Mouse (Mus musculus) forebrain, embryonic 13.5 days (tissue): ENCODE measurements at regions not wholly inside any gene's neighbourhood (a gene's known extent, or its start where the extent isn't known, plus 50 kb on each side); places are given as distances from the start of the nearest gene placed in this dataset.
"Not testable (repeated sequence)": the region's sequence is repeated elsewhere in the genome, so short reads cannot be mapped to it uniquely, and the experiment has no call there.

Experiments used
- ATAC-seq: fragments of 200-750 bp; cut with Nextera tagmentation; 2 replicates; pipeline ENCODE4 v1.8.0; 2017
- H3K27ac ChIP-seq: fragments of 300-500 bp; sonication (generic); 2 replicates; pipeline ENCODE4 v1.5.1; 2015; ENCODE audit warnings: inconsistent platforms, mild to moderate bottlenecking, moderate library complexity
- H3K27me3 ChIP-seq: fragments of 300-500 bp; sonication (generic); 2 replicates; pipeline ENCODE4 v1.6.1; 2015; ENCODE audit warnings: mild to moderate bottlenecking, inconsistent platforms
- H3K36me3 ChIP-seq: fragments of 300-500 bp; sonication (generic); 2 replicates; pipeline ENCODE4 v1.6.1; 2015; ENCODE audit warnings: mild to moderate bottlenecking, inconsistent platforms; ENCODE audit not compliant: poor library complexity, severe bottlenecking
- H3K4me1 ChIP-seq: fragments of 300-500 bp; sonication (generic); 2 replicates; pipeline ENCODE4 v1.6.1; 2015; ENCODE audit warnings: inconsistent platforms
- H3K4me2 ChIP-seq: fragments of 300-500 bp; sonication (generic); 2 replicates; pipeline ENCODE4 v1.6.1; 2015; ENCODE audit warnings: inconsistent platforms, mild to moderate bottlenecking, moderate library complexity
- H3K4me3 ChIP-seq: fragments of 300-500 bp; sonication (generic); 2 replicates; pipeline ENCODE4 v1.5.1; 2015; ENCODE audit warnings: mild to moderate bottlenecking, inconsistent platforms
- H3K9ac ChIP-seq: fragments of 300-500 bp; sonication (generic); 2 replicates; pipeline ENCODE4 v1.6.1; 2015; ENCODE audit warnings: mild to moderate bottlenecking, inconsistent platforms
- H3K9me3 ChIP-seq: fragments of 300-500 bp; sonication (generic); replicated peaks from 2 replicates; pipeline ENCODE4 v1.6.1; 2016; ENCODE audit warnings: inconsistent platforms
- WGBS: fragments of 180-500 bp; shearing (Covaris S2); methylation state at CpG from one replicate; pipeline ENCODE4 v1.1.7; 2015; 5-methylcytosine and 5-hydroxymethylcytosine counted together

GRCm38 (mm10) chr1:5220668-5221408 is 413.1 kb downstream of the Gm37988 start:
- H3K9me3 ChIP-seq: no peaks in the 10 kb centered on the region
- no peaks in the 10 kb centered on the region for H3K36me3 ChIP-seq
- no peak overlapping the region for H3K4me3 ChIP-seq
- no peak overlapping the region for H3K27ac ChIP-seq
- no peaks in the 10 kb centered on the region for H3K4me1 ChIP-seq
- ATAC-seq: no peak
- no peaks in the 10 kb centered on the region for H3K27me3 ChIP-seq
- no peak overlapping the region for H3K4me2 ChIP-seq
- no peak overlapping the region for H3K9ac ChIP-seq
- WGBS: 80% methylated on average over 3 of the region's 3 CpGs

- peaks cover 3% of the 10 kb centered on the region; the same call in 1 of the 2 replicates for H3K4me1 ChIP-seq
- no peak overlapping the region for H3K9ac ChIP-seq
- H3K36me3 ChIP-seq: no peaks in the 10 kb centered on the region
- WGBS: 14% methylated on average over 6 of the region's 6 CpGs
- no peak overlapping the region for H3K27ac ChIP-seq
- no peaks in the 10 kb centered on the region for H3K27me3 ChIP-seq
- no peak overlapping the region for H3K4me2 ChIP-seq
- no peak for ATAC-seq
- H3K9me3 ChIP-seq: no peaks in the 10 kb centered on the region
- no peak overlapping the region for H3K4me3 ChIP-seq
Measured at GRCm38 (mm10) chr1:5227866-5228265, 420.2 kb downstream of the Gm37988 start.

DNA sequence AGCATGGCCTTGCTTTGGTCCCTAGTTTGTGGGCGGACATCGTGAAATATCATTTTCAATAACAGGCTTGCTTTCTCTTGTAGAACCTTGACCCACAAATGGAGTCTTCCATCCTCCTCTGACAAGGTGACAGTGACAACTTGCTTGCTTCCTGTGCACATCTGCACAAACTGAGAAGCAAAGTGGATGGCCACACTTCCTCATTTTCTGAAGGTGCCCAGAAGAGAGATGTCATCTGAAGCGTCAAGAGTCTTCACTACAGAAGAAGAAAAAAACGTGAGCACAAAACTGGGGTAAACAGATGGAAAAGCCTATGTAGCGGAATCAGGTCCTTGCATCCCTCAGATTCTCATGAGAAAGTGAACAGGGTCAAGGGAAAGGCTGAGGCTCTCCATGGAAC is 423.5 kb downstream of the Gm37988 start:
- Histone ChIP-seq H3K4me1 (peaks cover 6% of the 10 kb centered on the region; the same call in 1 of the 2 replicates), H3K27ac (no peak overlapping the region), H3K36me3 (no peaks in the 10 kb centered on the region), H3K9ac (no peak overlapping the region), H3K4me3 (no peak overlapping the region), H3K4me2 (no peak overlapping the region), H3K27me3 (no peaks in the 10 kb centered on the region), H3K9me3 (no peaks in the 10 kb centered on the region)
- 95% methylated on average over 5 of the region's 5 CpGs for WGBS
- ATAC-seq: no peak

DNA sequence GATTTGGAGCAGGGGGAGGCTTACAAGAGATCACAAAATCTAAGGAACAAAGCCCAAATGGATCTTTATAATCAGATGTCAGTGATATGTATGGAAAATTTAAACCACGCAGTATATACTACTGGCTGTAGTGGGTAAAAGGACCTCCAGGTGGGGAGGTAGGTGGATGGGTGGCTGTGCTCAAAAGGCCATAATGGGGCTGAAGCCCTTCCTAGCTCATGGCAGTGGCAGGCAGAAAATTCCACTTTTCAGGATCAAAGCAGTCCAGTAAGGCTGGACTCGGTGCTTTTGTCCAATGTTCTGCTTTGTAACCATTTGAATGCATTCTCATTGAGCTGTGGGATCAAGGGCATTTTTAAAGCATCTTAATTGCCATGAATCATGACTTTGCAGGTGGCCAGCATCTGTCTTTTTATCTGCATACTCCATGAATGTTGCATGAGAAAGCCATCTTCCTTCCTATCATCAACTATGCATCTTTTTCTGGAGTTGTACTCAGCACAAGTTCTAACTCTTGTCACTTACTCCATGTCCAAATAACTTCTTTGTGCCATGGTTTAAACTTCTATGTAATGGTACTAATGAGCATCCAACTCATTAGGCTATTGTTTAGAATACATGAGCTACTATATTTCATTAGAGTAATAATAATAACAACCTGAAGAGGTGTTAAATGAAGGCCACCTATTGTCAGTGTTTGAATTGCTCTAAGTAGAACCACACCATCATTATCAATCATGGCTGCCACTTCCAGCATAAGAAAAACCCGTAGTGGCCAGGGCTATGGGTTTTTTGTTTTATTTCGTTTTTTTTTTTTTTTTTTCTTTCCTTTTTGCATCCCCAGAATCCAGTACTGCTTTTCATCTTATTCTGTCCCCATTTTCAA is 424.5 kb downstream of the Gm37988 start:
- H3K27ac ChIP-seq: no peak overlapping the region
- peaks cover 6% of the 10 kb centered on the region; the same call in 1 of the 2 replicates for H3K4me1 ChIP-seq
- H3K27me3 ChIP-seq: no peaks in the 10 kb centered on the region
- peak; percentile 29 for ATAC-seq
- no peak overlapping the region for H3K4me2 ChIP-seq
- no peak overlapping the region for H3K9ac ChIP-seq
- no peaks in the 10 kb centered on the region for H3K9me3 ChIP-seq
- no peaks in the 10 kb centered on the region for H3K36me3 ChIP-seq
- WGBS: 25% methylated on average over 4 of the region's 4 CpGs
- H3K4me3 ChIP-seq: no peak overlapping the region

GRCm38 (mm10) chr1:5232847-5233245 is 425.2 kb downstream of the Gm37988 start:
- peak; percentile 86 for ATAC-seq
- Histone ChIP-seq H3K9ac (no peak overlapping the region), H3K4me3 (no peak overlapping the region), H3K9me3 (no peaks in the 10 kb centered on the region), H3K4me1 (peaks cover 6% of the 10 kb centered on the region; the same call in 1 of the 2 replicates), H3K27ac (no peak overlapping the region), H3K27me3 (no peaks in the 10 kb centered on the region), H3K36me3 (no peaks in the 10 kb centered on the region), H3K4me2 (no peak overlapping the region)
- WGBS: 3% methylated on average over 1 of the region's 1 CpGs

- Histone ChIP-seq H3K27ac (no peak overlapping the region), H3K9ac (no peak overlapping the region), H3K4me3 (no peak overlapping the region), H3K36me3 (no peaks in the 10 kb centered on the region), H3K4me2 (no peak overlapping the region), H3K27me3 (no peaks in the 10 kb centered on the region), H3K9me3 (no peaks in the 10 kb centered on the region), H3K4me1 (no peaks in the 10 kb centered on the region)
- 90% methylated on average over 3 of the region's 3 CpGs for WGBS
- no peak for ATAC-seq
Measured at GRCm38 (mm10) chr1:5243186-5243585, 435.5 kb downstream of the Gm37988 start.

DNA sequence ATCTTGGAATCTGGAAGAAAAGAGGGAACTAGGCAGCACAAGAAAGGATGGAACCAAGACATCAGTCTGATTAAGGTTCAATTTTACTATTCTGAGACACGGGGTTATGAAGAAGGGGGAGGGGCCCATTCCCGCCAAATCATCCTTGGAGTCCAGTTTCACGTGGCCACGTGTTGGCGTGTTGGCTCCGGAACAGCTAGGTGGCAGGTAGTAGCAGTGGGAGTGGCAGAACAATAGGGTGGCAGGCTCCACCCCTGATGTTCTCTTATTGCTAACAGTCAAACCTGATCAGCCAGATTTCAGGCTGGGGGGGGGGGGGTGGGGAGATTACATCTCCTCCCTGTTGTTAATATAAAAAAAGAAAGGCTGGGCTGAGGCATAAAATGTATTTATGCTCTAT is 453.2 kb downstream of the Gm37988 start:
- H3K9me3 ChIP-seq, H3K9ac ChIP-seq, H3K36me3 ChIP-seq, H3K4me3 ChIP-seq, H3K27me3 ChIP-seq, H3K4me1 ChIP-seq, ATAC-seq, H3K27ac ChIP-seq, H3K4me2 ChIP-seq: not testable (repeated sequence)
- WGBS: 58% methylated on average over 6 of the region's 6 CpGs

DNA sequence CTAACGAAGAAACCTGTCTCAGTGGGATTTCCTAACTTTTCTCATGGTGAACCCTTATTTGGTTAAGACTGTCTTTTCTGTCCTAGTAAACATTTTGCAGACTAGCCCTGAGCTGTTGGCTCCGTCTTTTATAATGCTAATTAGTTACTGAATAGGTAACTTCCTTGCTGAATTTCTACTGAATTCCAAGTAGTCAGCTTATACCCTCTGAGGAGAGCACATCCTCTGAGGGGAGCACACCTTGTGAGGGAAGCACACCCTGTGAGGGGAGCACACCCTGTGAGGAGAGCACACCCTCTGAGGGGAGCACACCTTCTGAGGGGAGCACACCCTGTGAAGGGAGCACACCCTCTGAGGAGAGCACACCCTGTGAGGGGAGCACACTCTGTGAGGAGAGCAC is 453.6 kb downstream of the Gm37988 start:
- not testable (repeated sequence) for H3K4me2 ChIP-seq, H3K4me1 ChIP-seq, H3K27ac ChIP-seq, H3K9ac ChIP-seq, ATAC-seq, H3K9me3 ChIP-seq, H3K27me3 ChIP-seq, H3K4me3 ChIP-seq, H3K36me3 ChIP-seq
- WGBS: 19% methylated on average over 2 of the region's 2 CpGs

GRCm38 (mm10) chr1:5273938-5274337 is 466.2 kb downstream of the Gm37988 start:
- H3K9me3 ChIP-seq: no peaks in the 10 kb centered on the region
- H3K36me3 ChIP-seq: no peaks in the 10 kb centered on the region
- no peaks in the 10 kb centered on the region for H3K27me3 ChIP-seq
- H3K4me1 ChIP-seq: no peaks in the 10 kb centered on the region
- no peak overlapping the region for H3K9ac ChIP-seq
- ATAC-seq: no peak
- no peak overlapping the region for H3K4me2 ChIP-seq
- no peak overlapping the region for H3K4me3 ChIP-seq
- no peak overlapping the region for H3K27ac ChIP-seq

GRCm38 (mm10) chr1:5294570-5294969 is 486.9 kb downstream of the Gm37988 start:
- no peaks in the 10 kb centered on the region for H3K4me1 ChIP-seq
- H3K9me3 ChIP-seq: no peaks in the 10 kb centered on the region
- H3K4me2 ChIP-seq: no peak overlapping the region
- no peak overlapping the region for H3K4me3 ChIP-seq
- H3K27ac ChIP-seq: no peak overlapping the region
- no peaks in the 10 kb centered on the region for H3K36me3 ChIP-seq
- no peaks in the 10 kb centered on the region for H3K27me3 ChIP-seq
- no peak for ATAC-seq
- no peak overlapping the region for H3K9ac ChIP-seq

DNA sequence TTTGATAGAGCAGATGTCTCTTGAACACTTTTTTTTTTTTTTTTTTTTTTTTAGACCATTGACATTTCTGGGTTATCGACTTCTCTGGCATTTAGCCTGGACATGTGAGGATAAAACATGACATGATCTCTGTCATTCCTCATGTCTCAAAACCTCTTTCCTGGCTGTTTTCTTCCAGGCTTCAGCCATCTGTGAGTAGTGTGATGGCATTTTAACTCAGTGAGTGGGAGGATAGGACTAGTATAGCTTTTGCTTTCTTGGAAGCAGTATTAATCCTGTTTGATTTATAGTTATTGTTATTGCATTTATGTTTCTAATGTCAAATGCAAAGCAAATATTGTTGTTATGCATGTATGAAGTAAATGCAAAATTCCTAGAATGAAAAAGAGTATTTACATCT is 489.9 kb downstream of the Gm37988 start:
- H3K9me3 ChIP-seq: no peaks in the 10 kb centered on the region
- no peaks in the 10 kb centered on the region for H3K36me3 ChIP-seq
- no peaks in the 10 kb centered on the region for H3K4me1 ChIP-seq
- H3K27me3 ChIP-seq: no peaks in the 10 kb centered on the region
- H3K27ac ChIP-seq: no peak overlapping the region
- 81% methylated on average over 1 of the region's 1 CpGs for WGBS
- H3K4me2 ChIP-seq: no peak overlapping the region
- ATAC-seq: no peak
- no peak overlapping the region for H3K9ac ChIP-seq
- no peak overlapping the region for H3K4me3 ChIP-seq

DNA sequence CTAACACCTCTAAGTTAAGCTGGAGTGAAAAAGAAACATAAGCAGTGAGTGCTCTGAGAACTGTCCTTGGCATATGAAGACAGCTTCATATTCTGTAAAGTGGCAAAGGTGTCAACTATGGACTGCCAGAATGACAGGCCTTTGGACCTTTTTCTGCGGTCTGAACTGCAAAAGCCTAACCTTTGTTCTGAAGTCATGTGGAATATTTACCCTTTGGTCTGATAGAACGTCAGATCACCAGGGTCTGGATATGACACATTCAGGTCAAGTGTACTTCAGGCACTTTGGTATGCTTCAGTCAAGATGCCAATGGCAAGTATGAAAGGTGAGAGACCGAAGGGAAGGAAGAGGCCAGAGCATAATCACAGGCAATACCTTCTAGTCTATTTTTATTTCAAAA is 504.0 kb downstream of the Gm37988 start:
- Histone ChIP-seq H3K4me3 (no peak overlapping the region), H3K9me3 (no peaks in the 10 kb centered on the region), H3K27me3 (no peaks in the 10 kb centered on the region), H3K36me3 (no peaks in the 10 kb centered on the region), H3K4me2 (no peak overlapping the region), H3K27ac (no peak overlapping the region), H3K4me1 (no peaks in the 10 kb centered on the region), H3K9ac (no peak overlapping the region)
- no peak for ATAC-seq
- 92% methylated on average over 3 of the region's 3 CpGs for WGBS
